Mouse (Mus musculus) liver, embryonic 15.5 days (tissue): Measurements from ENCODE around the gene Mad2l2. TPM values are rescaled to one million over a fixed set of nuclear protein-coding genes. Genes with fewer than 3 reads are reported as not detected.
A peak's percentile ranks its signal among the peaks of the same experiment; 100 is the strongest.

ENCODE experiments used
- ATAC-seq: fragments of 200-750 bp; cut with Nextera tagmentation; 2 replicates; pipeline ENCODE4 v1.8.0; 2017; ENCODE audit warnings: moderate number of reproducible peaks, mild to moderate bottlenecking, moderate library complexity; ENCODE audit not compliant: insufficient read depth
- H3K27ac ChIP-seq: fragments of 300-500 bp; sonication (generic); replicated peaks from 2 replicates; pipeline ENCODE4 v1.5.1; 2015; ENCODE audit warnings: mild to moderate bottlenecking, inconsistent platforms
- H3K27me3 ChIP-seq: fragments of 300-500 bp; sonication (generic); 2 replicates; pipeline ENCODE4 v1.6.1; 2015; ENCODE audit warnings: mild to moderate bottlenecking, inconsistent platforms
- H3K36me3 ChIP-seq: fragments of 300-500 bp; sonication (generic); replicated peaks from 2 replicates; pipeline ENCODE4 v1.6.1; 2015; ENCODE audit warnings: moderate library complexity, mild to moderate bottlenecking, inconsistent platforms
- H3K4me1 ChIP-seq: fragments of 300-500 bp; sonication (generic); replicated peaks from 2 replicates; pipeline ENCODE4 v1.6.1; 2015; ENCODE audit warnings: inconsistent platforms
- H3K4me2 ChIP-seq: fragments of 300-500 bp; sonication (generic); 2 replicates; pipeline ENCODE4 v1.6.1; 2015; ENCODE audit warnings: moderate library complexity, mild to moderate bottlenecking, inconsistent platforms
- H3K4me3 ChIP-seq: fragments of 300-500 bp; sonication (generic); replicated peaks from 2 replicates; pipeline ENCODE4 v1.5.1; 2015; ENCODE audit warnings: mild to moderate bottlenecking, inconsistent platforms
- H3K9ac ChIP-seq: fragments of 300-500 bp; sonication (generic); 2 replicates; pipeline ENCODE4 v1.6.1; 2015; ENCODE audit warnings: moderate library complexity, mild to moderate bottlenecking, inconsistent platforms
- H3K9me3 ChIP-seq: fragments of 300-500 bp; sonication (generic); replicated peaks from 2 replicates; pipeline ENCODE4 v1.6.1; 2016; ENCODE audit warnings: inconsistent platforms
- WGBS: fragments of 180-500 bp; shearing (Covaris S2); methylation state at CpG from one replicate; pipeline ENCODE4 v1.1.7; 2015; ENCODE audit warnings: mixed read lengths; ENCODE audit not compliant: insufficient replicate concordance; 5-methylcytosine and 5-hydroxymethylcytosine counted together
- polyA plus RNA-seq: library from polyadenylated mRNA; unstranded; fragments of >200 nt; fragmentation: Nextera tagmentation; extraction: Ambion mirVana; gene quantifications from 2 replicates; pipeline ENCODE4 v1.2.1, GENCODE M21; 2015

The Mad2l2 gene
- polyA plus RNA-seq, 1 experiment from 2014 or later = 12.9 TPM

DNA sequence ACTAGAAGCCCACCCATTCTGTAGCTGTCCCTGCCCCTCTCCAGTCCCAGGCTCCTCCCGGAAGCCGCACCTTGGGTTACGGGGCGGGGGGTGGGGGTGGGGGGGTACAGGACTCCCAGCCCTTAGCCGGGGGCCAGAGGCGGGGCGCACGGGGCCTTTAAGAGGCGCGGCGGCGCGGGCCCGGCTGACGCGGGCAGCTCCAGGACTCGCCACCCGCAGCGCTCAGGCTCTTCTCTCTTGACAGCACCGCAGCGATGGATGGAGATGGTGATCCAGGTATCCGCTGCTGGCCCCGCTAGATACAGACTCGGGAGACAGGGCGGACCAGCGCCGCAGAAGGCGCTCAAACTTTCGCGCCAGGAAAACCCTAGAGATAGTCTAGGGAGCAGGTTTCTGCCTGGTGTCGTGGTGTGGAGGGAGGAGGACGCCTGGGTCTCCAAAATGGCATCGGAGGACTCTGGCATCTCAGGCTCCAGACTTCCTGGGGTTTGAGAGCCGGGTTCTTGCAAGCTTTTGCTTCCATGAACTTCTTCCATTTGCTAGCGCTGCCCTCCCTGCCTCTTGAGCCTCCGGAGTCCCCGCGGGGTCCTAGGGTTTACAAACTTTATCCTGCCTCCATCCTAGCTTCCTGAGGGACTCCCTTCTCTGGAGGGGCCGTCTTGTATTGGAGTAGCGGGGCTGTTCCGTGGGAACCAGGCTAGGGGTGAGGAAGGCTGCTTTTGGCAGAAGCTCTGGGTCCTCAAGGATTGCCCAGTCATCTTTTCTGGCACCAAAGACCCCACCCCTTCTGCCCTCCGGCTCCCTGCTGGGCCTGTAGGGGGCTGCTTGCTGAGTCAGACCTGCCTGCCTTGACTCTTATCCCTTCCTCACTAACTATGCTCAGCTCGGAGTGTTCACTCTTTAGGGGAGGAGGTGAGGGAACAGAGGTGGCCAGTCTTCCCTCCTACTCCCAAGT, 30.5 kb downstream of the Mad2l2 start, which contains the start of the genes Fbxo44 and Fbxo2:
TSS of gene Fbxo44 (minus strand) at position 47 of the 955 bp plus-strand sequence.
TSS of gene Fbxo2 (plus strand) at position 186 of the 955 bp plus-strand sequence.
- ATAC-seq = peak; percentile 16
- Histone ChIP-seq H3K4me2 (peak within 1 kb of the TSS; percentile 95), H3K4me1 (peaks cover 31% of the 10 kb centered on the region), H3K9ac (peak within 1 kb of the TSS; percentile 54; the same call in 1 of the 2 replicates), H3K36me3 (no peaks in the 10 kb centered on the region), H3K4me3 (peak within 1 kb of the TSS; percentile 62), H3K9me3 (no peaks in the 10 kb centered on the region), H3K27ac (no peak within 1 kb of the TSS), H3K27me3 (peaks cover 79% of the 10 kb centered on the region)
- under 1% methylated on average over 43 of the region's 43 CpGs for WGBS

GRCm38 (mm10) chr4:148164002-148164439, 33.8 kb downstream of the Mad2l2 start:
- no peaks in the 10 kb centered on the region for H3K9me3 ChIP-seq
- peak overlapping the region; percentile 38 for H3K4me2 ChIP-seq
- H3K27me3 ChIP-seq = peaks cover 97% of the 10 kb centered on the region
- peaks cover 21% of the 10 kb centered on the region for H3K4me1 ChIP-seq
- no peak for ATAC-seq
- no peak overlapping the region for H3K27ac ChIP-seq
- H3K9ac ChIP-seq = no peak overlapping the region
- H3K4me3 ChIP-seq = peak overlapping the region; percentile 17
- under 1% methylated on average over 29 of the region's 29 CpGs for WGBS
- H3K36me3 ChIP-seq = no peaks in the 10 kb centered on the region

DNA sequence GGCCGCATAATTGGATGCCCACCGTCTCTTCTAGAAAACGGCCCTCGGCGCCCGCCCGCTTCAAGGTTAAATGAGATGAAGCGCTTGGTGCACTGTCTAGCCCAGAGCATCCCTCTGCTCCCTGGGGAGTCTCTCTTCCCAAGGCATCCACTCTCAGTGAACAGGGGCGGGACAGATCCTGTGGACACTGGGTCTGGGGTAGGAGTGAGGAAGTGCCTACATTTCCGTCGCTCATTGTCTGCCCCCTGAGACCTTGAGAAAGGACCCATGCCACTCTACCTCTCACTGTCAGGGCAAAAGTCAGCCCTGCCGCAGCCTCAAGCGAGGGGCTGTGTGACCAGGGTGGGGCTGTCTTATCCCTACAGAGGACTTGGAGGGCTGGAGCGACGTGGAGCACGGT, 34.3 kb downstream of the Mad2l2 start:
- Histone ChIP-seq H3K4me2 (no peak overlapping the region), H3K4me3 (peak overlapping the region; percentile 17; the same call in 1 of the 2 replicates)

GRCm38 (mm10) chr4:148165551-148165950, 35.4 kb downstream of the Mad2l2 start:
- H3K27me3 ChIP-seq = peaks cover 95% of the 10 kb centered on the region

More for the DNA sequence above, 34.3 kb downstream of the Mad2l2 start:
- Histone ChIP-seq H3K36me3 (no peaks in the 10 kb centered on the region), H3K27ac (no peak overlapping the region), H3K27me3 (peaks cover 95% of the 10 kb centered on the region), H3K9me3 (no peaks in the 10 kb centered on the region), H3K4me1 (peaks cover 17% of the 10 kb centered on the region), H3K9ac (no peak overlapping the region)
- 3% methylated on average over 16 of the region's 16 CpGs for WGBS
- no peak for ATAC-seq

DNA sequence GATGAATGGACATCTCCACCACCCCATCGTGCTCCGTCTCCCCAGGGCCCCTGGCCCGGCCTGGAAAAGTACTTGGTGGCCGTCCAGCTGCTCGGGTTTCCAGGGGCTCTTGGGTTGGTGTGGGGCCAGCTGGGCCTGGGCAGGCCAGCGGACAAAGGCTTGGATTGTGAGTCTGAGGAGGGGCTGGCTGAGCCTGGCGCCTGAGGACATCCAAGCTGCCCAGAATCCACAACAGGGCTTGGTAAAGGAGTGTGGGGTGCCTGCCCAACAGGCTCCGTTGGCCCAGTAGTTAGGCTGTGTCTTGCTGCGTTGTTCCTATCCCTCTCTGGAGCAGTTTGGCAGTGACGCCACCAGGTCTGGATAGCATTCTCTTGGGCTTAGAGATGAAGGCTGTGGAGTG, 36.2 kb downstream of the Mad2l2 start:
- WGBS = 22% methylated on average over 10 of the region's 10 CpGs
- Histone ChIP-seq H3K4me1 (peaks cover 5% of the 10 kb centered on the region; the same call in 1 of the 2 replicates), H3K27ac (no peak overlapping the region), H3K4me3 (no peak overlapping the region), H3K27me3 (peaks cover 95% of the 10 kb centered on the region), H3K4me2 (no peak overlapping the region), H3K36me3 (no peaks in the 10 kb centered on the region), H3K9me3 (no peaks in the 10 kb centered on the region), H3K9ac (no peak overlapping the region)
- ATAC-seq = no peak

More at GRCm38 (mm10) chr4:148165551-148165950, 35.4 kb downstream of the Mad2l2 start:
- Histone ChIP-seq H3K9me3 (no peaks in the 10 kb centered on the region), H3K4me3 (no peak overlapping the region), H3K27ac (no peak overlapping the region), H3K36me3 (no peaks in the 10 kb centered on the region), H3K9ac (no peak overlapping the region), H3K4me1 (peaks cover 6% of the 10 kb centered on the region), H3K4me2 (no peak overlapping the region)
- no peak for ATAC-seq
- WGBS = 13% methylated on average over 17 of the region's 17 CpGs

- no peaks in the 10 kb centered on the region for H3K9me3 ChIP-seq
- peaks cover 5% of the 10 kb centered on the region; the same call in 1 of the 2 replicates for H3K4me1 ChIP-seq
- WGBS = 17% methylated on average over 4 of the region's 4 CpGs
- no peak overlapping the region for H3K27ac ChIP-seq
- H3K36me3 ChIP-seq = no peaks in the 10 kb centered on the region
- H3K27me3 ChIP-seq = peaks cover 95% of the 10 kb centered on the region
- H3K4me2 ChIP-seq = no peak overlapping the region
- no peak overlapping the region for H3K4me3 ChIP-seq
- no peak; the same call in 1 of the 2 replicates for ATAC-seq
- H3K9ac ChIP-seq = no peak overlapping the region
Observed at GRCm38 (mm10) chr4:148166986-148167385, 36.8 kb downstream of the Mad2l2 start.

GRCm38 (mm10) chr4:148168287-148168686, 38.1 kb downstream of the Mad2l2 start:
- Histone ChIP-seq H3K4me2 (no peak overlapping the region), H3K27me3 (peaks cover 95% of the 10 kb centered on the region), H3K27ac (no peak overlapping the region), H3K9ac (no peak overlapping the region), H3K4me1 (peaks cover 5% of the 10 kb centered on the region; the same call in 1 of the 2 replicates), H3K4me3 (no peak overlapping the region), H3K36me3 (no peaks in the 10 kb centered on the region), H3K9me3 (no peaks in the 10 kb centered on the region)
- WGBS = 11% methylated on average over 7 of the region's 7 CpGs
- no peak for ATAC-seq

GRCm38 (mm10) chr4:148169586-148169985, 39.4 kb downstream of the Mad2l2 start:
- no peak overlapping the region for H3K27ac ChIP-seq
- H3K27me3 ChIP-seq = peaks cover 95% of the 10 kb centered on the region
- 8% methylated on average over 15 of the region's 15 CpGs for WGBS

GRCm38 (mm10) chr4:148170842-148171241, 40.7 kb downstream of the Mad2l2 start:
- H3K9ac ChIP-seq = no peak overlapping the region
- H3K27me3 ChIP-seq = peaks cover 95% of the 10 kb centered on the region
- no peak overlapping the region for H3K4me3 ChIP-seq
- H3K4me2 ChIP-seq = no peak overlapping the region
- ATAC-seq = no peak
- no peaks in the 10 kb centered on the region for H3K9me3 ChIP-seq
- H3K27ac ChIP-seq = no peak overlapping the region
- H3K4me1 ChIP-seq = no peaks in the 10 kb centered on the region; the same call in 1 of the 2 replicates
- WGBS = 0% methylated on average over 2 of the region's 2 CpGs
- no peaks in the 10 kb centered on the region for H3K36me3 ChIP-seq

More at GRCm38 (mm10) chr4:148169586-148169985, 39.4 kb downstream of the Mad2l2 start:
- H3K4me1 ChIP-seq = no peaks in the 10 kb centered on the region; the same call in 1 of the 2 replicates
- no peak overlapping the region for H3K4me3 ChIP-seq
- no peak overlapping the region for H3K9ac ChIP-seq
- no peaks in the 10 kb centered on the region for H3K9me3 ChIP-seq
- no peaks in the 10 kb centered on the region for H3K36me3 ChIP-seq
- no peak for ATAC-seq
- H3K4me2 ChIP-seq = no peak overlapping the region

DNA sequence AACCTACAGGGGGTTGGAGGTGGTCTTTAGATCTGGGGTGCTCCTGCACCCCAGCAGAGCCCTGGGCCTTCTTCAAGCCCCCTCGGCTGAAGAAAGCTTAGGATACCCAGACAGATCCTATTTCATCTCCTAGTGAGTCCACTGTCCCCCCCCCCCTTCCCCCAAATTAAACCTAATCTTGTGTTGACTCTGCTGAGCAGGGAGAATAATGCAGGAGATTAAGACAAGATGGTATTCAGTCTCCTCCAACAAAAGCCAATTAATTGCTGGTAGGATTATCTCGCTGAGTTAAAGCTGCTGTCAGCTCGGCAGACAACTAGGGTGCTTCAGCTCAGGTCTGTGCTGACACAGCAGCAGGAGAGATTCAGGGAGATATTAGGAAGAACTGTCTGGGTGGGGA, 41.1 kb downstream of the Mad2l2 start:
- no peak for ATAC-seq
- Histone ChIP-seq H3K9me3 (no peaks in the 10 kb centered on the region), H3K27me3 (peaks cover 95% of the 10 kb centered on the region), H3K4me3 (no peak overlapping the region), H3K36me3 (no peaks in the 10 kb centered on the region), H3K27ac (no peak overlapping the region), H3K4me1 (no peaks in the 10 kb centered on the region; the same call in 1 of the 2 replicates), H3K9ac (no peak overlapping the region), H3K4me2 (no peak overlapping the region)
- 45% methylated on average over 3 of the region's 3 CpGs for WGBS
